ENCODE assay signal across 10 mouse cellular contexts in the genomic region with DNA sequence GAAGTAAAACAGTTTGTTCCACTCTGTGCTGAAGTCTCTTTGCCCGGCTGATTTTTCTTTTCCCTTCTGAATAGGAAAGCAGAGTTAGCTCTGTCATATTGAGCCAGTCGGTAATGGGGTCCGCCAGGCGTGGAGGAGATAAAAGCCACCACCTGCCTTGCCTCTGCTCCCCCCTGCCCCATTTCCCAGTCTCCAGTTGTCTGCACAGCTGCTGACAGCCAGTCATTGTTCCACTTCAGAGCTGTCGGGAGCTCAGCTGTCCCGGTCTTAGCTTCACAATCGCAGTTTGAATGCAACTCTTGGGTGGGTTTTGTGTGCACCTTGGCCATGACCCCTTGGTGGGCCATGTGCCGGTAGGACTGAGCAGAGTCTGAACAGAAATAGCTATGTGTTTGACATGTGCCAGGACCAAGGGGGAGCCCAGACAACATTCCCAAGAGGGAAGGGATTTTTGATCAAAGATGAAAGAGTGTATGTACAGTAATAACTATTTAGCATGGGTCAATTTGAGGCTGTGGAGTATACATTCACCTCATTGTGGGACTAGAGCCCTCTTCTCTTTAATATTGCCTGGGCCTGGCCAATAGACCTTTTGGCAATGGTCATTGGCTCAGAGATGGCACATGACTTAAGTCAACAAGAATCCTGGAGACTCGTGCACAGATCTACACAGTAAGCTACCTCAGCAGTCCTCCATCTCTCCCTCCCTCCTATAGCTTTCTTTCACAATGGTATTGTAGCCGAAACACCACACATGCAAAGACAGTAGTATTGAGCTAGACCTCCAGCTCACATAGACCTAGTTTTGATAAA.
DNase-seq lines count a peak whose midpoint lies in the region; ATAC-seq and TF ChIP-seq lines count a peak whose summit lies in the region.
"Had no signal": no experiment of that assay in that cellular context is flagged by ENCODE, and none has a peak within 500 bp of the region (broad histone marks: within the 10 kb centered on the region; RNA-seq: fewer than 3 reads in every experiment).

No protein-coding gene starts in this region.

- H3K36me3 ChIP-seq in heart, embryonic 16.5 days (ENCODE audit: control insufficient read depth, insufficient read depth) = no peaks in the 10 kb centered on the region
- no peaks in the 10 kb centered on the region for H3K36me3 ChIP-seq in embryonic facial prominence, embryonic 13.5 days
- H3K36me3 ChIP-seq in hindbrain, postnatal 0 days (ENCODE audit: insufficient read depth, low read length) = no peaks in the 10 kb centered on the region
- H3K36me3 ChIP-seq in neural tube, embryonic 12.5 days = no peaks in the 10 kb centered on the region

- no peak overlapping the region for H3K27ac ChIP-seq in heart, embryonic 16.5 days (ENCODE audit: low read length)
- H3K27ac ChIP-seq in embryonic facial prominence, embryonic 13.5 days = no peak overlapping the region
- H3K27ac ChIP-seq in hindbrain, postnatal 0 days = no peak overlapping the region
- no peak overlapping the region for H3K27ac ChIP-seq in neural tube, embryonic 12.5 days

- no peak overlapping the region for H3K9ac ChIP-seq in heart, embryonic 16.5 days (ENCODE audit: low read length)
- H3K9ac ChIP-seq in embryonic facial prominence, embryonic 13.5 days = no peak overlapping the region
- H3K9ac ChIP-seq in hindbrain, postnatal 0 days (replicated peaks; ENCODE audit: low read length) = no peak overlapping the region
- no peak overlapping the region for H3K9ac ChIP-seq in neural tube, embryonic 12.5 days

- peak overlapping the region; percentile 22 for H3K4me2 ChIP-seq in heart, embryonic 16.5 days (ENCODE audit: low read depth, low read length)
- no peak overlapping the region for H3K4me2 ChIP-seq in embryonic facial prominence, embryonic 13.5 days
- no peak overlapping the region for H3K4me2 ChIP-seq in hindbrain, postnatal 0 days (ENCODE audit: low read depth, low read length)
- no peak overlapping the region for H3K4me2 ChIP-seq in neural tube, embryonic 12.5 days (replicated peaks)
- H3K4me2 ChIP-seq: liver, embryonic 11.5 days had no signal

- DNase-seq in heart, adult 11 months = no peak
- DNase-seq in hindbrain, postnatal 0 days (ENCODE audit: low spot score) = peak; percentile 16
- no peak for DNase-seq in ovary, postnatal 36 days (ENCODE audit: low spot score)
- DNase-seq in left cerebral cortex, postnatal 10 days (ENCODE audit: extremely low spot score in 1 of 2, low spot score in 2 of 2) = no peak
- DNase-seq in gastrocnemius, adult 18-20 months (ENCODE audit: low spot score) = no peak
- DNase-seq: right cerebral cortex, postnatal 14 days had no signal

- no peak for TF ChIP-seq CTCF in hindbrain, postnatal 0 days (IDR thresholded peaks at IDR 0.05; ENCODE audit: low read depth)

- no peaks in the 10 kb centered on the region for H3K27me3 ChIP-seq in heart, embryonic 16.5 days (ENCODE audit: control insufficient read depth, insufficient read depth, low read length)
- no peaks in the 10 kb centered on the region for H3K27me3 ChIP-seq in embryonic facial prominence, embryonic 13.5 days
- H3K27me3 ChIP-seq in hindbrain, postnatal 0 days (ENCODE audit: insufficient read depth, low read length) = no peaks in the 10 kb centered on the region
- no peaks in the 10 kb centered on the region for H3K27me3 ChIP-seq in neural tube, embryonic 12.5 days (replicated peaks)

- intact Hi-C loops in left cerebral cortex, postnatal 10 days (cut with DNase I) = no loop called here

- ATAC-seq in heart, embryonic 16.5 days (replicated peaks; ENCODE audit: extremely low read depth, insufficient read depth, low FRiP score) = no peak
- 0 out of 2 replicates have a peak, but pooled peaks have one; percentile 15 for ATAC-seq in embryonic facial prominence, embryonic 13.5 days (ENCODE audit: insufficient number of reproducible peaks, insufficient read depth, low FRiP score, low TSS enrichment, low read depth)
- ATAC-seq in hindbrain, postnatal 0 days = 0 out of 2 replicates have a peak, but pooled peaks have one; percentile 51
- ATAC-seq in neural tube, embryonic 12.5 days (ENCODE audit: low FRiP score, low read depth) = peak; percentile 93

- H3K9me3 ChIP-seq in heart, embryonic 16.5 days (replicated peaks; ENCODE audit: control insufficient read depth, low read length) = no peaks in the 10 kb centered on the region
- H3K9me3 ChIP-seq in embryonic facial prominence, embryonic 13.5 days = no peaks in the 10 kb centered on the region
- H3K9me3 ChIP-seq in hindbrain, postnatal 0 days (ENCODE audit: low read length) = no peaks in the 10 kb centered on the region
- no peaks in the 10 kb centered on the region for H3K9me3 ChIP-seq in neural tube, embryonic 12.5 days

- no peak overlapping the region for H3K4me3 ChIP-seq in heart, embryonic 16.5 days (ENCODE audit: low read length)
- no peak overlapping the region for H3K4me3 ChIP-seq in embryonic facial prominence, embryonic 13.5 days
- H3K4me3 ChIP-seq in hindbrain, postnatal 0 days (ENCODE audit: low read length) = no peak overlapping the region
- no peak overlapping the region for H3K4me3 ChIP-seq in neural tube, embryonic 12.5 days

- H3K4me1 ChIP-seq in heart, embryonic 16.5 days (ENCODE audit: control insufficient read depth, insufficient read depth, low read length) = peaks cover 6% of the 10 kb centered on the region
- H3K4me1 ChIP-seq in embryonic facial prominence, embryonic 13.5 days = peaks cover 7% of the 10 kb centered on the region; the same call in 1 of the 2 replicates
- no peaks in the 10 kb centered on the region; the same call in 1 of the 2 replicates for H3K4me1 ChIP-seq in hindbrain, postnatal 0 days (ENCODE audit: insufficient read depth, low read length)
- peaks cover 5% of the 10 kb centered on the region; the same call in 1 of the 2 replicates for H3K4me1 ChIP-seq in neural tube, embryonic 12.5 days

- WGBS in heart, embryonic 16.5 days = 35% methylated on average over 10 of the region's 10 CpGs
- 39% methylated on average over 10 of the region's 10 CpGs for WGBS in embryonic facial prominence, embryonic 13.5 days
- WGBS in hindbrain, postnatal 0 days = 25% methylated on average over 10 of the region's 10 CpGs
- WGBS in neural tube, embryonic 12.5 days = 33% methylated on average over 10 of the region's 10 CpGs
